Mouse (Mus musculus): ENCODE measurements at regions not wholly inside any gene's neighbourhood (a gene's known extent, or its start where the extent isn't known, plus 50 kb on each side); places are given as distances from the start of the nearest gene placed in this dataset.

DNA sequence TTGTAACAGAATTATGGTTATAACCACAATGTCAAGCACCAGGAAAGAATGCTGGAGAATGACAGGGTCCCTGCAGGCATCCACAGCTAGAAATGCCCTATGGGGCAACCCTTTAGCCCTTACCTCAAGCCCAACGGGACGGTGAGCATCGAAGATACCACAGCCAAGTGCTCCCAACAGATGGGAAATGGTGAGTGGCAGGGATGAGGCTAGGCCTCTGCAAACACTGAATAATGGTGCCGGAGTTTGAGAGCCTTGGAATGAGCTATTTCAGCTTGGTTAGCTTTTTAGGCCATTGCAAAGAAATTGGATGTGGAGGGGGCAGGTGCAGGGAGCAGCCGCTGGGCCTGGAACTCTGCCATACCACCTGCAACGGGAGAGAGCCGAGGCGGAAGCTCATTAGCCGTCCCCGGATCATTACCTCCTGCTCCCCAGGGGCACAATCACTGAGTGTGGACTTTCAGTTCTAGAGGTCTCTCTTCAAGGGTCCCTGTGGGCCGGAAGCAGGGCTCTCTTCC lies 117.9 kb downstream of the Usp31 start:
- no peak for DNase-seq (ENCODE audit: low spot score)

DNA sequence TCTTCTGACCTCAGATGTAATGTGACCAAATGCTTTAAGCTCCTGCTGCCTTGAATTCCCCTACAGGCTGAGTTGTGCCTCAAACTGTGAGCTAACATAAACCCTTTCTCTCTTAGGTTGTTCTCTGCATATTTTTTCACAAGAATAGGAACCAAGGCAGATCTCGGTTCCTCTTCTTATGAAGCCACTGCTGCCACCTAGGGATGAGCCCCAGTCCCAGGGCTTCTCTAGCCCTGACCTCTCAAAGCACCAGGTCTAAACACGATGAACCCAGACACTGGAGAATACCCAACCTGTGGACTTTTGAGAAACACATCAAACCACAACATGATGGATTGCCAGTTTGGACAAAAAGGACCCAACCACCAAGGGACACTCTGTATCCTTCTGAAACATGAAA lies 119.3 kb downstream of the Usp31 start:
- DNase-seq (ENCODE audit: low spot score), result no peak

DNA sequence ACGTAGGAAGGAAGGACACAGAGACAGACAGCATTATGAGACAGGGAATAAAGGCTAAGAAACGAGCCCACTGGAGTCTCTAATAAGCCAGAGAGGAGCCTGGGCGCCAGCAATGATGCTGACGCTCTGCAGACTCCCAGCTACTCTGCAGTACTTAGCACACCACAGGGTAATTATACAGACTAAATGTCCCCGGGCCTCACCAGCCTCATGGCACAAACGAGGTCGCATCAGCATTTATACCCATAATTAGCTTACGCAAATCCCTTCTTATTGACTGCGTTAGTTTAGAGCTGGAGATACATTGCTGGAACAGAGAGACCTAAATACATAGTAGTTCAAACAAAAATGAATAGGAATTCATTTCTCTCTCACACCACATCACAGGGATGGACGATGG lies 121.3 kb downstream of the Usp31 start:
- no peak for DNase-seq (ENCODE audit: low spot score)

DNA sequence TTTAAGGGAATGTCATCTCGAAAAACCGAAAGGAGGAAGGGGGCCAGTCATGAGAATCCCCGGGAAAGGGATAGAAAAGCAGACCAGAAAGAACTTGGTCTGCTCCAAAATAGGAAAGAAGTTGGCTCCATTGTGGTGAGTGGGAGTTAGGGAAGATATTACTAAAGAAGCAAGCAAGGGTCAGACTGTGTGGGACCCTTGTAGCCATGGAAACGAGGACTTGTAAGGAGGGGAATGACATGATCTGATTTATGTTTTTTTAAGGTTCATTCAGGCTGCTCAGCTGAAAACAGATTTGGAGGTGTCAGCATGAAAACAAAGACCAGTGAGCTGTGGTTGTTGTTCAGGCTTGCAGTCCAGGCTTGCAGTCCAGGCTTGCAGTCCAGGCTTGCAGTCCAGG lies 127.6 kb downstream of the Usp31 start:
- no peak for DNase-seq (ENCODE audit: low spot score)

DNA sequence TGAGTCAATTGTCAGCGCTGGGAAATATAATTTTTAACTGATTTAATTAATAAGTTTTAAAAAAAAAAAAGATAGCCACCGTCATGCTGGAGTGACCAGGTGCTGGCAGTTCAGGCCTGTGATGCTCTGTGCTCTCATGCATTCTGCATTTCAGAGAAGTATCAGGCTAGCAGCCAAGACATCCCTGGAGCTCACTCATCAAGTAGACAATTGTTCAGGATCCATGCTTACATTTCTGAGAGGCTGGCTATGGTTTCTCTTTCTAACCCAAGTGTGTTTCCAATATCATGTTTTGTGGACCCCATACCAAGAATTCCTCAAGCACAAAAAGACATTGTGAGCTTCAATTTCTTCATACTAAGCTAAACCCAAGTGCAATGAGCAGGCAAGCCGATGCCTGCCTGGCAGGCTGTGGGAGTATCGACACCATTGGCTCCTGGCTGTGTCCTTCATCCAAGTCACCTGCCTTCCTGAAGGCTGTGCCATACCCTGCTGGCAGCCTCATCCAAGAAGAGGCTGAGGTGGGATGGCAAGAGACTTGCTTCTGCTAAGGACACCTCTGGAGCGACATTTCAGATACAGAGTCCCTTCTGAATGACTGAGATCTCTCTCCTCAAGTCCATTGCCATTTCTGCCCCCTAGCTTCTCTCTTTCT lies 134.2 kb downstream of the Usp31 start:
- no peak for DNase-seq (ENCODE audit: low spot score)

DNA sequence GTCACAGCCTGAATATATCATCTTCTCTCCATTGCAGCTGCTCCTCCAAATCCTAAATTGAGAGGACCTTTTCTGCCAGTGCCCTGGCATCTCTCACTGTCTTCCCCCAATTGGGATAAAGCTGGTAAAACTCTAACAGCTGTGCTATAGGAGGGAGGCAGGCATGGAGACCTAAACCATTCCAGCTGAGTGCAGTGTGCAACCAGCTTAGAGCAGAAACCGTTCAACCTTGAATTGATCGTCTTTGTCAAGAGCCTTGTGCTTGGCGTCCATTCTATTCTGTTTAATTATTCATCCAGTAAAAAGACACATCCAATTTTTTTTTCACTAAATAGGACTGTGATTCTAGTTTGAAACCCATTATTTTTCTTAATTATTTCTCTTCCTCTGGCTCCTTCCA lies 135.3 kb downstream of the Usp31 start:
- no peak for DNase-seq (ENCODE audit: low spot score)

DNA sequence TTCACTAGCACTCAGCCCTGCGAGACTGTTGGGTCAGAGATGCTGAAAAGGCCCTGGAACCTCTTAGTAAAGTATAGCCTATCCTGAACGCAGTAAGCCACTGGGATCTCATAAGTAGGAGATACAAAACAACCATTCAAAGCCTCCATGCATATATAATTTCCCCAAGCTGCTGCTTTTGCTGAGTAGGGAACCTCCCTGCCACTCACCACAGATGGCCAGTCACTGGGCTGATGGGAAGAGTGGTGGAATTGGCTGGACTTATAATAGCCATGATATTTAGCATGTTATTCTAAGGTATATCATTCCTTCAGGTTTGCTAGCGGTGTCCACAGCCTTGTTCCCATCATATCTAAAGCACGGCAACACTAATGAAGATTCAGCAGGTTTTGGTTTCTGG lies 135.8 kb downstream of the Usp31 start:
- DNase-seq (ENCODE audit: low spot score), result no peak

DNA sequence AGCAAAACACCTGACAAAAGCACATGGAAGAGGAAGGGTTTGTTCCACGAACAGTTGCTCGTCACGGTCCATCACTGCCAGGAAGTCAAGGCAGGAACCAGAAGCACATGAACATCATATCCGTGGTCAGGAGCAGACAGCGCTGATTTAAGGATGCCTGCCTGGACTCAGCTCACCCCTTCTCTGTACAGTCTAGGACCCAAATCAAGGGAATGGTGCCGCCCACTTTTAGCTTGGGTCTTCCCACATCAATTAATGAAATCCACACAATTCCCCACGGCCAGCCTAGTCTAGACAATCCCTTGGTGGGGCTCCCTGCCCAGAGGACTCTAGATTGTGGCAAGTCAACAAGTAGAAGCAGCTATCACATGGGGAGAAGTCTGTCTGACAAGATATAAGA lies 137.8 kb downstream of the Usp31 start:
- no peak for DNase-seq (ENCODE audit: low spot score)

DNA sequence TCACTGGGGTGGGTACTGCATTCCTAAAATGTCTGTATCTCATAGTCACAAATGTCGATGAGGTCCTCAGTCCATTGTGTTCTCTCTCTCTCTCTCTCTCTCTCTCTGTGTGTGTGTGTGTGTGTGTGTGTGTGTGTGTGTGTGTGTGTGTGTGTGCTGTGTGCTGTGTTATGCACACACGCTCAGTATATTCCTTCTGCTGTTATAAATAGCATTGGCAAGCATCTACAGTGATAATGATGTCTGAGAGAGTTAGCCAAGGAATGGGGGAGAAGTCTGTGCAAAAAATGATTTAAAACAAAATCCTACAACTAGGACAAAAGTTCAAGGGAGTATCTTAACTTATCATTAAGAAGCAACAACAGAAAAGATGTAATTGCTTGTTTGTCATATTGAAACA lies 139.0 kb downstream of the Usp31 start:
- no peak for DNase-seq (ENCODE audit: low spot score)

DNA sequence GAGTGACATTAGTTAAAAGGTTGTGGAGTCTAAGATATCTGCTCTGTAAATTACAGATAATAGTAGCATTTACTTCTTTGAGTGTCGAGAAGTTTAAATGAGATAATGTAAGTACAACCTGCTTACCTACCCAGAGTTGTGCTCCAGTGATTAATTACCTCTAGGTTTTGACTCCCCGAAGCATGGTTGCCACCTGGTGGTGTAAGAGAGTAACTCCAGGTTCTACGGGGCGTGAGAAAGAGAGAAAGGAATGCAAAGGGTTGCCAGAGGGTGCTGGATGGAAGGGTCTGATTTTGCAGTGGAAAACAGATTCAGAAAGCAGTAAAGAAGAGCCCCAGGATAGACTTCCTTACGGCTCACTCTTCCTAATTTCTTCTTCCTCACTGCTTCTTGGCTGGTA lies 143.5 kb downstream of the Usp31 start:
- peak; percentile 9 for DNase-seq (ENCODE audit: low spot score)

DNA sequence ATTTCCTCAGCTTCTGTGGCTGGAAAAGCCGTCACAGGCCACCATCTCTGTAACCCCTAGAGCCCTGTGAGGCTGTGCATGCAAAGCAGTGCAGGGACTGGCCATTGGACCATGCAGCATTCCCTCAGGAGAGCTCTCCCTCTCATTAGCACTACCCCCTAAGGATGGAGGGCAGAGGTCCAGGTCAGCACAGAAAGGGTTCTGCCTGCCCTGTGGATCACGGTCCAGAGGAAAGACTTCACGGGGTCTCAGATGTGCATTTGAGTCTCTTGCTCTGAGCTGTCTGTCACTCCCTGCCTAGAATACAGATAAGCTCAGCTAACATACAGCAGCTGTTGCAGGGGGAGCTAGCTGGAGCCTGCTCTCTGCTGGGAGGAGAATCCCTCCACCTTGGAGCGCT lies 151.6 kb downstream of the Usp31 start:
- no peak for DNase-seq (ENCODE audit: low spot score)
